17 mouse cellular contexts compared by ENCODE assay signal in the genomic region with DNA sequence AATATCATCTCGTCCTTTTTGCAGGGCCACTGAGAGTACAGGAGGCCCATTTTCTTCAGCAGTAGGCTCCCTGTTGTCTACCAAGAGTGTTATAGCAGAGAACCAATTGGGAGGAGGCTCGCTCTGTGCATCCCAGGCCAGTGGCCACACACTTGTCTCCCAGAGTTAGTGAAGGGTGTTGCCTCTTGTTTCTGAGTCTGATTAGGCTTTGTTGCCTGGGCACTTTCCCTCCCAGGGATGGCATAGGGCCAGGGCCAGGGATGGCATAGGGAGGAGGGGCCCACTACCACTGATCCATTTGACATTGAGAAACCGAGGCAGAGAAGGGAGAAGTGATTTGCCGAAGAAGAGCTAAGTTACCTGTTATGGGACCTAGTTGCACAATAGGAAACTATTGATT.
DNase-seq lines count a peak whose midpoint lies in the region; ATAC-seq and TF ChIP-seq lines count a peak whose summit lies in the region.
"Had no signal": no experiment of that assay in that cellular context is flagged by ENCODE, and none has a peak within 500 bp of the region (broad histone marks: within the 10 kb centered on the region; RNA-seq: fewer than 3 reads in every experiment).

No protein-coding gene starts in this region.

- no peaks in the 10 kb centered on the region for H3K36me3 ChIP-seq in hindbrain, embryonic 13.5 days
- H3K36me3 ChIP-seq in hindbrain, embryonic 14.5 days (replicated peaks; ENCODE audit: control insufficient read depth, insufficient read depth), result no peaks in the 10 kb centered on the region
- H3K36me3 ChIP-seq in midbrain, embryonic 13.5 days, result no peaks in the 10 kb centered on the region
- no peaks in the 10 kb centered on the region for H3K36me3 ChIP-seq in midbrain, postnatal 0 days (ENCODE audit: insufficient read depth, low read length)
- H3K36me3 ChIP-seq: embryonic facial prominence, embryonic 13.5 days; heart, embryonic 12.5 days; hindbrain, embryonic 10.5 days had no signal

- no peak for DNase-seq in hindbrain, embryonic 14.5 days (ENCODE audit: low spot score)
- no peak for DNase-seq in midbrain, postnatal 0 days (ENCODE audit: low spot score)
- DNase-seq in Muller cell, postnatal 12 days (ENCODE audit: inconsistent ontology term), result peak; percentile 5
- DNase-seq in brain, embryonic 14.5 days (ENCODE audit: low read depth), result peak; percentile 55
- DNase-seq: adrenal gland, postnatal 10 days; cerebellum, adult 18-20 months; cerebellum, adult 9-11 months; cerebellum, postnatal 36 days; gastrocnemius, postnatal 10 days had no signal

- H3K9me3 ChIP-seq in hindbrain, embryonic 13.5 days, result no peaks in the 10 kb centered on the region
- no peaks in the 10 kb centered on the region for H3K9me3 ChIP-seq in hindbrain, embryonic 14.5 days (ENCODE audit: control insufficient read depth, low read length)
- H3K9me3 ChIP-seq in midbrain, embryonic 13.5 days, result no peaks in the 10 kb centered on the region
- H3K9me3 ChIP-seq in midbrain, postnatal 0 days (ENCODE audit: low read length), result no peaks in the 10 kb centered on the region
- H3K9me3 ChIP-seq: embryonic facial prominence, embryonic 13.5 days; heart, embryonic 12.5 days; hindbrain, embryonic 10.5 days had no signal

- H3K9ac ChIP-seq in hindbrain, embryonic 13.5 days, result no peak overlapping the region
- no peak overlapping the region for H3K9ac ChIP-seq in hindbrain, embryonic 14.5 days
- no peak overlapping the region for H3K9ac ChIP-seq in midbrain, embryonic 13.5 days (replicated peaks)
- no peak overlapping the region for H3K9ac ChIP-seq in midbrain, postnatal 0 days (replicated peaks; ENCODE audit: low read length, poor library complexity, severe bottlenecking)
- H3K9ac ChIP-seq: embryonic facial prominence, embryonic 13.5 days had no signal

- no peak overlapping the region for H3K4me3 ChIP-seq in hindbrain, embryonic 13.5 days
- H3K4me3 ChIP-seq in hindbrain, embryonic 14.5 days (replicated peaks; ENCODE audit: low read length), result no peak overlapping the region
- H3K4me3 ChIP-seq in midbrain, embryonic 13.5 days (replicated peaks), result no peak overlapping the region
- no peak overlapping the region for H3K4me3 ChIP-seq in midbrain, postnatal 0 days (ENCODE audit: low read depth, low read length)

- no peaks in the 10 kb centered on the region for H3K27me3 ChIP-seq in hindbrain, embryonic 13.5 days
- H3K27me3 ChIP-seq in hindbrain, embryonic 14.5 days (ENCODE audit: control insufficient read depth, insufficient read depth, low read length), result no peaks in the 10 kb centered on the region
- no peaks in the 10 kb centered on the region for H3K27me3 ChIP-seq in midbrain, embryonic 13.5 days
- no peaks in the 10 kb centered on the region for H3K27me3 ChIP-seq in midbrain, postnatal 0 days (ENCODE audit: insufficient read depth, low read length)

- 0 out of 2 replicates have a peak, but pooled peaks have one; percentile 11 for ATAC-seq in hindbrain, embryonic 13.5 days (ENCODE audit: low FRiP score)
- no peak for ATAC-seq in hindbrain, embryonic 14.5 days (ENCODE audit: low FRiP score)
- peak; percentile 25; the same call in 1 of the 2 replicates for ATAC-seq in midbrain, embryonic 13.5 days
- ATAC-seq in midbrain, postnatal 0 days (ENCODE audit: low FRiP score), result no peak
- ATAC-seq in granulocyte monocyte progenitor cell, adult 5-6 weeks (replicated peaks; ENCODE audit: poor library complexity, severe bottlenecking), result no peak
- ATAC-seq: inflammation-experienced regulatory T-cells, adult 6 months; intestine, postnatal 0 days had no signal

- TF ChIP-seq CTCF in midbrain, postnatal 0 days (IDR thresholded peaks at IDR 0.05), result no peak
- TF ChIP-seq CTCF in brain, embryonic 14.5 days (IDR thresholded peaks at IDR 0.05; ENCODE audit: borderline replicate concordance, extremely low read depth, insufficient read depth, insufficient read length), result no peak

- H3K27ac ChIP-seq in hindbrain, embryonic 13.5 days, result no peak overlapping the region
- H3K27ac ChIP-seq in hindbrain, embryonic 14.5 days, result no peak overlapping the region
- H3K27ac ChIP-seq in midbrain, embryonic 13.5 days, result no peak overlapping the region
- no peak overlapping the region for H3K27ac ChIP-seq in midbrain, postnatal 0 days (ENCODE audit: low read depth, low read length)
- H3K27ac ChIP-seq: embryonic facial prominence, embryonic 13.5 days had no signal

- no peak overlapping the region for H3K4me2 ChIP-seq in hindbrain, embryonic 13.5 days
- H3K4me2 ChIP-seq in hindbrain, embryonic 14.5 days (replicated peaks), result no peak overlapping the region
- H3K4me2 ChIP-seq in midbrain, embryonic 13.5 days (replicated peaks), result no peak overlapping the region
- H3K4me2 ChIP-seq in midbrain, postnatal 0 days (ENCODE audit: low read depth, low read length, poor library complexity, severe bottlenecking), result no peak overlapping the region

- no peak for TF ChIP-seq POLR2A in brain, embryonic 14.5 days (IDR thresholded peaks at IDR 0.05; ENCODE audit: borderline replicate concordance, extremely low read depth, insufficient read depth, insufficient read length, poor library complexity, severe bottlenecking)

- WGBS in hindbrain, embryonic 13.5 days, result 80% methylated on average over 4 of the region's 4 CpGs
- WGBS in hindbrain, embryonic 14.5 days, result 70% methylated on average over 4 of the region's 4 CpGs
- WGBS in midbrain, embryonic 13.5 days, result 67% methylated on average over 4 of the region's 4 CpGs
- WGBS in midbrain, postnatal 0 days, result 74% methylated on average over 4 of the region's 4 CpGs

- peaks cover 16% of the 10 kb centered on the region for H3K4me1 ChIP-seq in hindbrain, embryonic 13.5 days (replicated peaks)
- H3K4me1 ChIP-seq in hindbrain, embryonic 14.5 days (replicated peaks; ENCODE audit: control insufficient read depth, insufficient read depth, low read length), result peaks cover 12% of the 10 kb centered on the region; the same call in 1 of the 2 replicates
- peaks cover 22% of the 10 kb centered on the region for H3K4me1 ChIP-seq in midbrain, embryonic 13.5 days (replicated peaks)
- 0 out of 2 replicates have a peak, but pooled peaks cover 5% of the 10 kb centered on the region for H3K4me1 ChIP-seq in midbrain, postnatal 0 days (ENCODE audit: insufficient read depth, low read length)

Comparison
In these comparisons a context has a peak if more than half of its experiments do, and no peak if none do; other contexts are left out.
1. ATAC-seq: peak in hindbrain, embryonic 13.5 days (single experiment) and midbrain, embryonic 13.5 days (single experiment); none in hindbrain, embryonic 14.5 days (single experiment), midbrain, postnatal 0 days (single experiment) and granulocyte monocyte progenitor cell, adult 5-6 weeks (single experiment).
2. DNase-seq: peak in Muller cell, postnatal 12 days (single experiment) and brain, embryonic 14.5 days (single experiment); none in hindbrain, embryonic 14.5 days (single experiment) and midbrain, postnatal 0 days (single experiment).